Mouse (Mus musculus) megakaryocyte, embryonic 14.5 days (primary cell): ENCODE results near the gene Il27.

Experiments
- FLI1 ChIP-seq: IDR thresholded peaks from 2 replicates; pipeline ENCODE4 v1.6.1; 2012; ENCODE audit warnings: low read length, inconsistent platforms, mixed read lengths
- GATA1 ChIP-seq: IDR thresholded peaks from 3 replicates; pipeline ENCODE4 v1.6.1; 2012; ENCODE audit warnings: mixed read lengths, low read length, inconsistent platforms, borderline replicate concordance

DNA sequence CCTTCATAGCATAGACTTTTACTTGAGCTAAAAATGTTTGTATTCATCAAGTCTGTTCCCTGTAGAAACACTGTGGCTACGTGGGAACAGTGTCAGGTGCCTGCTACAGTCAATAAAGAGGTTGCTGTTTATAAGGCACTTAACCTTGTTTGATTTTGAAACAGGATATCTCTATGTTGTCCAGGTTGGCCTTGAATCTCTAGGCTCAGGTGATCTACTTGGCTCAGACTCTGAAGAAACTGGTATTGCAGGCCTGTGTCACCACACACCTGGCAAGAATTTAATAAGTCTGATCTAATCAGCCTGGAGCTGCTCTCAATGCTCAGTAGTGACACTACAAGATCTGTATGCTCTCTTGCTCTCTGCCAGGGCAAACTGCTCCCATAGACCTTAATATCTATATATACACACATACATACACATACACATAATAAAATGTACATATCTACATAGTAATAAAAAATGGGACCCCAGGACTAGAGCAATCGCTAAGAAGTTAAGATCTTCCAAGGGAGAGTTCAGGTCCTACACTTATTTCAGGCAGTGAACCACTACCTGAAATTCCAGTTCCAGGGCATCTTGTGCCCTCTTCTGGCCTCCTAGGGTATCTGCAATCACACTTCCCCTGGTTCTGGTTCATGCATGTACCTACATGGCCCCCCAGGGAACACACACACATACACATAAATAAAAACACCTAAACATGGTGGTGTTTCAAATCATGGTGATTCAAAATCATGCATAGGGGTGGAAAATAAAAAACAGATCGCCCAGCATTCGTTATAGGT lies 42.2 kb upstream of the Il27 start:
- TF ChIP-seq GATA1: no peak
- TF ChIP-seq FLI1: no peak
